Mouse (Mus musculus) liver, postnatal 0 days (tissue): ENCODE measurements around the gene Vamp2. TPM values are rescaled to one million over a fixed set of nuclear protein-coding genes. Genes with fewer than 3 reads are reported as not detected.

Experiments used
- ATAC-seq: fragments of 200-750 bp; cut with Nextera tagmentation; 2 replicates; pipeline ENCODE4 v1.8.0; 2017; ENCODE audit warnings: mild to moderate bottlenecking, moderate library complexity
- DNase-seq: peaks from one replicate; pipeline ENCODE4 v3.0.0-alpha.2; 2016
- H3K27ac ChIP-seq: fragments of 300-500 bp; sonication (generic); 2 replicates; pipeline ENCODE4 v1.5.1; 2014; ENCODE audit warnings: antibody characterized with exemption, moderate library complexity, mild to moderate bottlenecking, low read depth
- H3K27me3 ChIP-seq: fragments of 300-500 bp; sonication (generic); 2 replicates; pipeline ENCODE4 v1.6.1; 2014; ENCODE audit warnings: low read length, control low read depth, mixed read lengths; ENCODE audit not compliant: insufficient read depth
- H3K36me3 ChIP-seq: fragments of 300-500 bp; sonication (generic); replicated peaks from 2 replicates; pipeline ENCODE4 v1.6.1; 2014; ENCODE audit warnings: mild to moderate bottlenecking, control low read depth, low read length, moderate library complexity, mixed read lengths; ENCODE audit not compliant: insufficient read depth
- H3K4me1 ChIP-seq: fragments of 300-500 bp; sonication (generic); 2 replicates; pipeline ENCODE4 v1.6.1; 2014; ENCODE audit warnings: antibody characterized with exemption, mild to moderate bottlenecking, control low read depth; ENCODE audit not compliant: insufficient read depth
- H3K4me2 ChIP-seq: fragments of 300-500 bp; sonication (generic); 2 replicates; pipeline ENCODE4 v1.6.1; 2014; ENCODE audit warnings: low read depth, mild to moderate bottlenecking, low read length, moderate library complexity, mixed read lengths
- H3K4me3 ChIP-seq: fragments of 300-500 bp; sonication (generic); 2 replicates; pipeline ENCODE4 v1.5.1; 2014; ENCODE audit warnings: low read depth, low read length
- H3K9ac ChIP-seq: fragments of 300-500 bp; sonication (generic); replicated peaks from 2 replicates; pipeline ENCODE4 v1.6.1; 2014; ENCODE audit warnings: mild to moderate bottlenecking, moderate library complexity
- H3K9me3 ChIP-seq: fragments of 300-500 bp; sonication (generic); 2 replicates; pipeline ENCODE4 v1.6.1; 2016; ENCODE audit warnings: mild to moderate bottlenecking, control low read depth, low read length, mixed read lengths
- CTCF ChIP-seq: sonication (generic); IDR thresholded peaks from 2 replicates; pipeline ENCODE4 v1.5.1; 2016; ENCODE audit warnings: antibody characterized with exemption, low read depth
- EP300 ChIP-seq: IDR thresholded peaks from 2 replicates; pipeline ENCODE4 v1.6.1; 2016; ENCODE audit warnings: antibody characterized with exemption, low read depth, mild to moderate bottlenecking
- WGBS: fragments of 180-500 bp; shearing (Covaris S2); extraction: QIAGEN DNeasy Blood & Tissue Kit; methylation state at CpG from one replicate; pipeline ENCODE4 v1.1.7; 2014; ENCODE audit not compliant: insufficient replicate concordance; 5-methylcytosine and 5-hydroxymethylcytosine counted together
- polyA plus RNA-seq: library from polyadenylated mRNA; unstranded; fragments of >200 nt; fragmentation: Nextera tagmentation; extraction: Ambion mirVana; gene quantifications from 2 replicates; pipeline ENCODE4 v1.2.1, GENCODE M21; 2015

Gene Vamp2
- 13.6 and 14.2 TPM in 2 replicates for polyA plus RNA-seq

GRCm38 (mm10) chr11:69088103-69088855 is at the start of gene Vamp2:
Gene Vamp2 (plus strand): TSS chr11:69088490.
- ATAC-seq (peak; percentile 78), DNase-seq (peak; percentile 93)
- Histone ChIP-seq H3K27me3 (no peaks in the 10 kb centered on the region), H3K9ac (peak within 1 kb of the TSS; percentile 100), H3K4me3 (peak within 1 kb of the TSS; percentile 97), H3K36me3 (peaks cover 31% of the 10 kb centered on the region), H3K9me3 (no peaks in the 10 kb centered on the region), H3K4me1 (peaks cover 25% of the 10 kb centered on the region), H3K27ac (peak within 1 kb of the TSS; percentile 96), H3K4me2 (peak within 1 kb of the TSS; percentile 86)
- 3% methylated on average over 51 of the region's 67 CpGs for WGBS
- no peak for TF ChIP-seq EP300
- no peak for TF ChIP-seq CTCF

- H3K4me2 ChIP-seq, result peak within 1 kb of the TSS; percentile 93
- H3K9ac ChIP-seq, result peak within 1 kb of the TSS; percentile 93
- TF ChIP-seq EP300 (no peak), CTCF (0 out of 2 replicates have a peak, but pooled peaks have one; percentile 4)
- DNase-seq, result peak; percentile 92
- H3K9me3 ChIP-seq, result no peaks in the 10 kb centered on the region
- peak; percentile 80 for ATAC-seq
- peak within 1 kb of the TSS; percentile 92 for H3K4me3 ChIP-seq
- H3K4me1 ChIP-seq, result peaks cover 19% of the 10 kb centered on the region
- H3K27me3 ChIP-seq, result no peaks in the 10 kb centered on the region
- H3K27ac ChIP-seq, result peak within 1 kb of the TSS; percentile 93
- under 1% methylated on average over 52 of the region's 54 CpGs for WGBS
- H3K36me3 ChIP-seq, result peaks cover 32% of the 10 kb centered on the region
These were observed 42.5 kb upstream of the Vamp2 start, which contains the start of gene Aurkb for GRCm38 (mm10) chr11:69045531-69046394. Gene Aurkb (plus strand): TSS chr11:69045647.

- Histone ChIP-seq H3K4me1 (peaks cover 19% of the 10 kb centered on the region), H3K36me3 (peaks cover 35% of the 10 kb centered on the region), H3K4me3 (peak overlapping the region; percentile 92), H3K9me3 (no peaks in the 10 kb centered on the region), H3K4me2 (peak overlapping the region; percentile 93), H3K27ac (peak overlapping the region; percentile 93), H3K27me3 (no peaks in the 10 kb centered on the region), H3K9ac (peak overlapping the region; percentile 93)
- WGBS, result 8% methylated on average over 9 of the region's 9 CpGs
- DNase-seq (no peak), ATAC-seq (no peak)
- TF ChIP-seq EP300 (no peak), CTCF (no peak)
These were observed 41.9 kb upstream of the Vamp2 start for GRCm38 (mm10) chr11:69046395-69046774.

- H3K27me3 ChIP-seq, result no peaks in the 10 kb centered on the region
- peaks cover 22% of the 10 kb centered on the region for H3K4me1 ChIP-seq
- no peaks in the 10 kb centered on the region for H3K9me3 ChIP-seq
- TF ChIP-seq EP300 (no peak), CTCF (no peak)
- H3K36me3 ChIP-seq, result peaks cover 39% of the 10 kb centered on the region
- DNase-seq (no peak), ATAC-seq (no peak)
- H3K4me3 ChIP-seq, result peak overlapping the region; percentile 92
- peak overlapping the region; percentile 42 for H3K9ac ChIP-seq
- 88% methylated on average over 12 of the region's 12 CpGs for WGBS
- no peak overlapping the region for H3K27ac ChIP-seq
- H3K4me2 ChIP-seq, result peak overlapping the region; percentile 93
These were observed 40.7 kb upstream of the Vamp2 start for GRCm38 (mm10) chr11:69047592-69047991.

- Histone ChIP-seq H3K9ac (no peak overlapping the region), H3K27me3 (no peaks in the 10 kb centered on the region), H3K9me3 (no peaks in the 10 kb centered on the region), H3K4me1 (peaks cover 22% of the 10 kb centered on the region), H3K27ac (no peak overlapping the region), H3K4me2 (no peak overlapping the region), H3K4me3 (no peak overlapping the region), H3K36me3 (peaks cover 39% of the 10 kb centered on the region)
- 90% methylated on average over 14 of the region's 14 CpGs for WGBS
- no peak for DNase-seq
- no peak for ATAC-seq
- no peak for TF ChIP-seq CTCF
- no peak for TF ChIP-seq EP300
These were observed 40.1 kb upstream of the Vamp2 start for GRCm38 (mm10) chr11:69048151-69048550.

- Histone ChIP-seq H3K9ac (no peak overlapping the region), H3K4me2 (no peak overlapping the region), H3K27ac (no peak overlapping the region), H3K4me3 (no peak overlapping the region), H3K27me3 (no peaks in the 10 kb centered on the region), H3K36me3 (peaks cover 39% of the 10 kb centered on the region), H3K9me3 (no peaks in the 10 kb centered on the region), H3K4me1 (peaks cover 19% of the 10 kb centered on the region)
- TF ChIP-seq EP300 (no peak), CTCF (no peak)
- ATAC-seq (no peak), DNase-seq (no peak)
- WGBS, result 90% methylated on average over 8 of the region's 8 CpGs
These were observed 37.5 kb upstream of the Vamp2 start for GRCm38 (mm10) chr11:69050748-69051147.
